8 mouse cellular contexts compared by ENCODE assay signal in genomic region chr7:80198863-80199262, GRCm38 (mm10). TPM values are rescaled to one million over a fixed set of nuclear protein-coding genes. Genes with fewer than 3 reads are reported as not detected.
DNase-seq lines count a peak whose midpoint lies in the region; ATAC-seq and TF ChIP-seq lines count a peak whose summit lies in the region.

No protein-coding gene starts in this region.

- peak overlapping the region; percentile 95 for H3K27ac ChIP-seq in layer of hippocampus, adult 2 months
- H3K27ac ChIP-seq in cortical plate, adult 2 months (ENCODE audit: insufficient read depth, low read length), result peak overlapping the region; percentile 43
- peak overlapping the region; percentile 89 for H3K27ac ChIP-seq in forebrain, postnatal 0 days (ENCODE audit: low read depth, low read length)
- H3K27ac ChIP-seq in liver, embryonic 15.5 days (replicated peaks), result peak overlapping the region; percentile 100

- peak overlapping the region; percentile 78 for H3K4me3 ChIP-seq in layer of hippocampus, adult 2 months
- H3K4me3 ChIP-seq in cortical plate, adult 2 months (ENCODE audit: insufficient read depth, low read length), result peak overlapping the region; percentile 79
- H3K4me3 ChIP-seq in forebrain, postnatal 0 days (ENCODE audit: low read depth, low read length), result peak overlapping the region; percentile 84
- H3K4me3 ChIP-seq in liver, embryonic 15.5 days (replicated peaks), result peak overlapping the region; percentile 91

- H3K27me3 ChIP-seq in forebrain, postnatal 0 days (ENCODE audit: insufficient read depth, low read length), result no peaks in the 10 kb centered on the region
- no peaks in the 10 kb centered on the region for H3K27me3 ChIP-seq in liver, embryonic 15.5 days

- peak; percentile 0; the same call in 1 of the 2 replicates for ATAC-seq in forebrain, postnatal 0 days
- peak; percentile 19 for ATAC-seq in liver, embryonic 15.5 days (ENCODE audit: insufficient read depth)

- peak overlapping the region; percentile 80 for H3K4me2 ChIP-seq in forebrain, postnatal 0 days (ENCODE audit: low read depth)
- peak overlapping the region; percentile 91 for H3K4me2 ChIP-seq in liver, embryonic 15.5 days

- no peak for TF ChIP-seq POLR2A in cortical plate, adult 2 months (IDR thresholded peaks at IDR 0.05; ENCODE audit: extremely low read depth, insufficient read depth, low read length)

- no peak for DNase-seq in layer of hippocampus, adult 2 months (ENCODE audit: low spot score in 2 of 2)
- no peak for DNase-seq in layer of hippocampus, postnatal 36 days
- DNase-seq in forebrain, postnatal 0 days, result no peak
- DNase-seq in gastrocnemius, postnatal 25 days, result no peak
- DNase-seq in layer of hippocampus, adult 9-10 months (ENCODE audit: low spot score), result no peak
- no peak for DNase-seq in yolk sac, embryonic 10.5 days (ENCODE audit: low spot score)

- peaks cover 14% of the 10 kb centered on the region for H3K4me1 ChIP-seq in cortical plate, adult 2 months (ENCODE audit: control insufficient read depth, insufficient read depth, low read length)
- peaks cover 33% of the 10 kb centered on the region for H3K4me1 ChIP-seq in forebrain, postnatal 0 days (ENCODE audit: insufficient read depth)
- peaks cover 92% of the 10 kb centered on the region for H3K4me1 ChIP-seq in liver, embryonic 15.5 days (replicated peaks)

- H3K9ac ChIP-seq in forebrain, postnatal 0 days, result peak overlapping the region; percentile 90
- H3K9ac ChIP-seq in liver, embryonic 15.5 days, result peak overlapping the region; percentile 97

- no peak for TF ChIP-seq CTCF in layer of hippocampus, adult 2 months (conservative IDR thresholded peaks at IDR 0.05)
- TF ChIP-seq CTCF in cortical plate, adult 2 months (IDR thresholded peaks at IDR 0.05; ENCODE audit: extremely low read depth, insufficient read depth, low read length), result no peak
- TF ChIP-seq CTCF in forebrain, postnatal 0 days (IDR thresholded peaks at IDR 0.05; ENCODE audit: low read depth), result no peak

- no peaks in the 10 kb centered on the region for H3K9me3 ChIP-seq in forebrain, postnatal 0 days (ENCODE audit: low read length)
- no peaks in the 10 kb centered on the region for H3K9me3 ChIP-seq in liver, embryonic 15.5 days (replicated peaks)

- 2% methylated on average over 11 of the region's 11 CpGs for WGBS in forebrain, postnatal 0 days
- 0% methylated on average over 11 of the region's 11 CpGs for WGBS in liver, embryonic 15.5 days (ENCODE audit: insufficient replicate concordance)

- H3K36me3 ChIP-seq in forebrain, postnatal 0 days (ENCODE audit: insufficient read depth), result 0 out of 2 replicates have a peak, but pooled peaks cover 3% of the 10 kb centered on the region
- H3K36me3 ChIP-seq in liver, embryonic 15.5 days (replicated peaks), result peaks cover 35% of the 10 kb centered on the region

RNA-seq across cellular contexts. Expression of gene Sema4b, which starts 12.2 kb away (rescaled TPM):
- 10 to 100 TPM; 25.7 to 27.5 TPM for total RNA-seq in layer of hippocampus, adult 2 months (2021)
- 10 to 100 TPM; 21.6 to 24.1 TPM for total RNA-seq in layer of hippocampus, postnatal 36 days (2021)
- 11.6 and 12.5 TPM in 2 replicates for polyA plus RNA-seq in cortical plate, adult 2 months (2012; rRNA removed)
- 24.5 and 35.6 TPM in 2 replicates for total RNA-seq in forebrain, postnatal 0 days (2014; rRNA removed)
- polyA plus RNA-seq in forebrain, postnatal 0 days (2015; fragmentation: Nextera tagmentation; extraction: Ambion mirVana), result 17.0 and 22.4 TPM in 2 replicates
- 15.2 and 15.5 TPM in 2 replicates for polyA plus RNA-seq in liver, embryonic 15.5 days (2015; fragmentation: Nextera tagmentation; extraction: Ambion mirVana)
- total RNA-seq in gastrocnemius, postnatal 25 days (2021), result 1 to 10 TPM; 1.6 to 2.5 TPM

RNA-seq across cellular contexts. Expression of gene Cib1, which starts 33.8 kb away (rescaled TPM):
- 10 to 100 TPM; 23.6 to 25.0 TPM for total RNA-seq in layer of hippocampus, adult 2 months (2021)
- 10 to 100 TPM; 21.0 to 25.4 TPM for total RNA-seq in layer of hippocampus, postnatal 36 days (2021)
- polyA plus RNA-seq in cortical plate, adult 2 months (2012; rRNA removed), result 31.9 and 35.9 TPM in 2 replicates
- 11.3 and 16.4 TPM in 2 replicates for total RNA-seq in forebrain, postnatal 0 days (2014; rRNA removed)
- 29.0 and 29.3 TPM in 2 replicates for polyA plus RNA-seq in forebrain, postnatal 0 days (2015; fragmentation: Nextera tagmentation; extraction: Ambion mirVana)
- 84.7 and 85.0 TPM in 2 replicates for polyA plus RNA-seq in liver, embryonic 15.5 days (2015; fragmentation: Nextera tagmentation; extraction: Ambion mirVana)
- 1 to 10 TPM; 5.8 to 8.5 TPM for total RNA-seq in gastrocnemius, postnatal 25 days (2021)

RNA-seq across cellular contexts. Expression of gene Gdpgp1, which starts 33.8 kb away (rescaled TPM):
- 1 to 10 TPM; 6.1 to 6.8 TPM for total RNA-seq in layer of hippocampus, adult 2 months (2021)
- total RNA-seq in layer of hippocampus, postnatal 36 days (2021), result 1 to 10 TPM; 6.9 to 7.3 TPM
- 3.4 and 3.7 TPM in 2 replicates for polyA plus RNA-seq in cortical plate, adult 2 months (2012; rRNA removed)
- 4.1 and 5.8 TPM in 2 replicates for total RNA-seq in forebrain, postnatal 0 days (2014; rRNA removed)
- polyA plus RNA-seq in forebrain, postnatal 0 days (2015; fragmentation: Nextera tagmentation; extraction: Ambion mirVana), result 1.3 and 2.6 TPM in 2 replicates
- 2.0 and 2.1 TPM in 2 replicates for polyA plus RNA-seq in liver, embryonic 15.5 days (2015; fragmentation: Nextera tagmentation; extraction: Ambion mirVana)
- under 1 TPM; 0.77 to 0.91 TPM for total RNA-seq in gastrocnemius, postnatal 25 days (2021)

RNA-seq across cellular contexts. Expression of gene Ttll13, which starts 47.3 kb away (rescaled TPM):
- total RNA-seq in layer of hippocampus, adult 2 months (2021), result 1 to 10 TPM; 1.4 to 3.3 TPM
- 1 to 10 TPM; 1.7 to 2.9 TPM for total RNA-seq in layer of hippocampus, postnatal 36 days (2021)
- 0.98 and 1.5 TPM in 2 replicates for polyA plus RNA-seq in cortical plate, adult 2 months (2012; rRNA removed)
- total RNA-seq in forebrain, postnatal 0 days (2014; rRNA removed), result 0.48 and 2.0 TPM in 2 replicates
- 1.4 and 1.5 TPM in 2 replicates for polyA plus RNA-seq in forebrain, postnatal 0 days (2015; fragmentation: Nextera tagmentation; extraction: Ambion mirVana)
- polyA plus RNA-seq in liver, embryonic 15.5 days (2015; fragmentation: Nextera tagmentation; extraction: Ambion mirVana), result 0.16 and 0.20 TPM in 2 replicates
- not detected for total RNA-seq in gastrocnemius, postnatal 25 days (2021)

Comparison
In these comparisons a context has a peak if more than half of its experiments do, and no peak if none do; other contexts are left out.
1. H3K27ac ChIP-seq: peak in every context shown above with its lines; median percentile 100 in liver, embryonic 15.5 days; 95 in layer of hippocampus, adult 2 months; 89 in forebrain, postnatal 0 days; 43 in cortical plate, adult 2 months.